Mouse (Mus musculus) cerebellum, adult 2 months (tissue): ENCODE measurements around the gene Tmem116.
"Not testable (repeated sequence)": the region's sequence is repeated elsewhere in the genome, so short reads cannot be mapped to it uniquely, and the experiment has no call there.

Experiments used
- CTCF ChIP-seq: fragments of 200-500 bp; IDR thresholded peaks from 2 replicates; pipeline ENCODE4 v1.5.1; 2011; ENCODE audit warnings: low read depth, mild to moderate bottlenecking, control low read depth, low read length, moderate library complexity, borderline replicate concordance; ENCODE audit not compliant: insufficient read depth
- POLR2A ChIP-seq: fragments of 200-500 bp; IDR thresholded peaks from 2 replicates; pipeline ENCODE4 v1.6.1; 2011; ENCODE audit warnings: low read length, control low read depth, borderline replicate concordance; ENCODE audit not compliant: insufficient read depth

- TF ChIP-seq CTCF, POLR2A: not testable (repeated sequence)
These were observed 49.8 kb downstream of the Tmem116 start for GRCm38 (mm10) chr5:121501424-121501996.
